Mouse (Mus musculus) heart, postnatal 0 days (tissue): ENCODE results near the gene Hivep3.

Experiments used
- CTCF ChIP-seq: IDR thresholded peaks from 2 replicates; pipeline ENCODE4 v1.5.1; 2016; ENCODE audit warnings: antibody characterized with exemption, control low read depth, low read depth
- EP300 ChIP-seq: IDR thresholded peaks from 2 replicates; pipeline ENCODE4 v1.6.1; 2016; ENCODE audit warnings: antibody characterized with exemption, low read depth

DNA sequence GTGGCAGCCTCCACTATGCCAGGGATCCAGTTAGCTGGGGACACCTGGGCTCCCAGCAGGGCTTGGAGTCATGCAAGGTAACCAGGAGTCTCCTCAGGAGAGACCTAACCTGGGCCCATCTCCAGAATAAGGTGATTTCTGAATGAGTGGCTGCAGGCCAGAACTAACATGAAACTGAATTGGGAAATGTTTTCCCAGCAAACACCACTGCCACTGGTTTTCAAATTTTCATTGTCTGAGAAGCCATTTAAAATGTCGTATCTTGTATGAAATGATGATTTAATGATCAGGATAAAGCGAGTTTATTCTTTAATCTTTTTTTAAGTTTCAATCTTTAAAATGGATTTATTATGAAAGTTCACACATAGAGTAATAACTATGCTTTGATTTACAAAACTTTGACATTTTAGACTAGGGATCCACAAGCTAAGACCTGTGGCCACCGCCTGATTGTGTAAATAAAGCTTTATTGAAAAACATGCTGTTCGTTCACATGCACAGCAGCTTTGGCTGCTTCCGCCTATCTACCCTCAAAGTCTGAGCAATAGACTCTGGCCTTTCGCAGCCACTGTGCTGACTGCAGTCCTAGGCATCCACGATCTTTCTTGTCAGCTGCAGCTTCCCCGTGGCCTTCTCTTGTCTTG is 334.1 kb downstream of the Hivep3 start:
- no peak for TF ChIP-seq CTCF
- no peak for TF ChIP-seq EP300
